Mouse (Mus musculus) adrenal gland, postnatal 10 days (tissue): ENCODE data around the gene 1700074P13Rik. TPM values are rescaled to one million over a fixed set of nuclear protein-coding genes. Genes with fewer than 3 reads are reported as not detected.
"Not testable (repeated sequence)": the region's sequence is repeated elsewhere in the genome, so short reads cannot be mapped to it uniquely, and the experiment has no call there.

Experiments
- DNase-seq: peaks from one replicate; pipeline ENCODE4 v3.0.0; 2021; ENCODE audit warnings: mixed read lengths
- long read RNA-seq, 2 experiments: library from polyadenylated mRNA; stranded (forward); transcript quantifications; one replicate each; pipeline ENCODE4 v2.0.0; 2021
- total RNA-seq, 2 experiments: library from RNA; stranded (reverse); gene quantifications; 2 replicates each; pipeline ENCODE4 v1.2.3; 2021

1700074P13Rik gene
- total RNA-seq = not detected
- long read RNA-seq, experiment 1 = 0 reads
- long read RNA-seq, experiment 2 = 0 reads

DNA sequence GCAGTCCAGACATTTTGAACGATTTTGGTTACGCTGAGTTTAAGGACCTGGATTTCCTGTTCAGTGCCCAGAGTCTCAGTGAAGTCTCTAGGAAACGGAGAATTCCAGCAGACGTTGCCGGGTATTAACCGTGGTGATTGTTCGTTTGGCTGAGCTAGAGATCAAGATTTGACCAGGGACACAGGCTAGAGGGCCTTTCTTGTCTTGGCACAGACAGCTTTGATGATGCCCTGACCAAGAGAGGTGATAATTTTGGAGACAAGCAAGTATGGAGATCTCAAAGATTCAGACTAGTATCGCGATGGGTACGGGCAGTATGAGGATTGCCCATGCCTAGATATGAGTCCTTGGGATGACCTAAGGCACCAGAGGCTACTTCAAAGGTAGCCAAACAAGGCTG, at the start of gene 1700074P13Rik:
TSS of gene 1700074P13Rik (minus strand) at position 101 of the 400 bp plus-strand sequence.
- no peak for DNase-seq

DNA sequence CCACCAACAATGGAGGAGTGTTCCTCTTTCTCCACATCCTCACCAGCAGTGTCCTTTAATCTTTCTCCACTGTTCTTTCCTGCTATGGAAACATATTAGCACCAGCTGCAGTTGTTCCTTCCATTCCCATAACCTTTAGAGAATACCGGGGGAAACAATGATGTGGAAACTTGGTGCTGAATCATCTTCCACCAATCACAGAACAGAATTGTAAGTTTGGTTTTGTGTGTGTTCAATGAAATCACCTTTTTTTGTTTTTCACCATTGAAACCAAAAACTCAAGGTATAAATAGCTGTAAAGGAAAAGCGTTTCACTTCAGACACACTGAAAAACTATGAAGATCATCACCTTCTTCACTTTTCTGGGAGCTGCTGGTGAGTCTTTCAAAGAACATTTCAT, 24.1 kb upstream of the 1700074P13Rik start, which contains the start of gene 1810009J06Rik:
TSS of gene 1810009J06Rik (plus strand) at position 301 of the 400 bp plus-strand sequence.
- not testable (repeated sequence) for DNase-seq

DNA sequence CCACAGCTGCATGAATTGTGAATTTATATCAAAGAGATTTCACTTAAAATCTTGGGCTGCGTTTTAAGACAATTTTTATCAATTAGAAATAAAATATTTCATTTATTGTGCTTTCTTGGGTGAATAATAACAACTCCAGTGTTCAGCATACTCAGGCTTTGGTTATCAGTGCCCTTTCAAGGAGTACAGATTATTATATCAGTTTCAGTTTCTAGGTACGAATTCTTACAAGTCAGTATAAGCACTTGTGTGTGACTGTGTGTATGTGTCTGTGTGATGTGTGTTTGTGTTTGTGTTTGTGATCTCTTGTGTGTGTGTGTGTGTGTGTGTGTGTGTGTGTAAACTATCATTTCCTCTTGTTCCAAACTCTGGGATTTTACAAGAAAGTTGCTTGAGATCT, 13.4 kb upstream of the 1700074P13Rik start:
- no peak for DNase-seq

DNA sequence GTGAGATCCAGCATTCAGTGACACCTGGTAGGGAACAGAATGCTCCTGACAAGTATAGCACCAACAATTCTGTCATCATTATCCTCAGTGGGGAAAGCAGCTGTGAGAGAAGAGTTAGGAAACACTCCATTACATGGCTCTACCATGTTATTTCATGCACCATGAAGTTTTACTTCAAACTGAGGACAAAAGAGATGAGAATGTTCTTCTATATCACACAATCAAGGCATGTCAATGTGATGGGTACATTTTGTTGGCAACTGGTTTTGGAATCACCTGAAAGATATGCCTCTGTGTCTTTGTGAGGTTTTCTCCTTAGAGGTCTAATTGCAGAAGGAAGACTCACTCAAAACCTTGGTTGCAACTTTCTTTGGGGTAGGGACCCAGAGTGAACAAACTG, 11.4 kb upstream of the 1700074P13Rik start, which contains the start of gene Gm4744:
TSS of gene Gm4744 (minus strand) at position 101 of the 400 bp plus-strand sequence.
- DNase-seq = no peak

DNA sequence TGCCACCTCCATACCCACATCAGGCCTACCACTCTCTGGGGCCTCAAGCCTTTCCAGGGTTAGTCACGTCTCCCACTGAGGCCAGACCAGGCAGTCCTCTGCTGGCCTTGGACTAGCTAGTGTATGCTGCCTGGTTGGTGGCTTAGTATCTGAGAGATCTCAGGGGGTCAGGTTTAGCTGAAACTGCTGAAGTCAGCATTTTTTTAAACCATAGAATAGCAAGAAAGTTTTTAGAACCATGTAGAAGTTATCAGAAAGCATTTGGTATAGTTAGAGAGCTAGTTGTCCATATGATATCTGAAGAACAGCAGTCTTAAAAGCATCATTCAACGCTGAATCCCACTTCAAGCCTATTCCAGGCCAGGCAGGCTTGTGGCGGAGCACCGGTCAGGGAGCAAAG, 20.4 kb downstream of the 1700074P13Rik start:
- DNase-seq = no peak

DNA sequence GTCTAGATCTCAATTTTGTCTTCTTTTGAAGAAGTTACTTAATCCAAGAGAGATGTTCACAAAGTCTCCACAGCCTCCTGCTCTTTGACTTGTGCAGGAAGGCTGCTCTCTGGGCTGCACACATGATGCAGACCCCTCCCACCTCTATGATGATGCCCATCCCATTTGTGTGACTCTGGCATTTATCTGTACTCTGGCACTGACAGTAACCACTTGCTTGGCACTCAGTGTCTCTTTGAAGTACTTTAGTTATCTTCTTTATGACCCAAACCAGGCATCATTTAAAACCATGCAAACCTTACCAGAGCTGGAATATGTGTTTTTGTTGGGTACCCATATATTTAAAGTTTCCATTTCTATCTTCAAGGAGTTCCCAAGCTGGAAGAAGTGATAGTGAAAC, 40.1 kb downstream of the 1700074P13Rik start, which contains the start of gene Prss58:
TSS of gene Prss58 (minus strand) at position 101 of the 400 bp plus-strand sequence.
- no peak for DNase-seq

DNA sequence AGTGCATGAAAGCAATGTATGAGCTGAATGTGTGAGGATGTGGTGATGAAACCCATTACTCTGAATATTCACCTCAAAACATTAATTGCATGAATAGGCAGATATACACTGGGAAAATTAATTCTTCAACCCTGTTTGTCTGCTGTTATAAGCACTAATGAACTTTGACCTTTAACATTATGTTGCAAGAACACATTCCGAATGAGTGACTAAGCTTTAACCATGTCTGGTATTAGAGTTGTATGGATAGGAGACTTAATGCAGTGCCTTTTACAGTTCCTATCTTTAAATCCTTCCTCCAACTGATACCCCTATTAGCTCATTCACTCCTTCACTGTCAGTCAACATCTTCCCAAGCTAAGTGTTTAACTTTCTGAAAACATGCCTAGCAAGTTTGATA, 45.6 kb downstream of the 1700074P13Rik start:
- no peak for DNase-seq

DNA sequence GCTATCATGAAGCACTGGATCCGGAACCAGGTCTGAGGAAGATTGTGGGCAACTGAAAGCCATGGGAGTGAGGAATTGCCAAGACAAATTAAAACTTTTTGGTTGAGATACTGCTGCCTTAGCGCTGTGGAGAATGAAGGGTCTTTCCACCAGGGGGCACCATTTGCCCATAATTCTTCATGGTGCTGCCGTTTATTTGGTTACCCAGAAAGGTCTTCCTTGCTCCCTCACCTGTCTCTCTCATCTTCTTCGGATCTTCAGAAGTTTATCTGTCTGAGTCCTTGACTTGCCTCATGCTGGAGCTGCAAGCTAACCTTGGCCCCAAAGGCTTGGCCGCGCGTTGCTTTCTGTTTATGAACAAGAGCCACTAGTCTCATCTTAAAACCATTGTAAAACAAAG, 46.8 kb downstream of the 1700074P13Rik start:
- peak; percentile 63 for DNase-seq

DNA sequence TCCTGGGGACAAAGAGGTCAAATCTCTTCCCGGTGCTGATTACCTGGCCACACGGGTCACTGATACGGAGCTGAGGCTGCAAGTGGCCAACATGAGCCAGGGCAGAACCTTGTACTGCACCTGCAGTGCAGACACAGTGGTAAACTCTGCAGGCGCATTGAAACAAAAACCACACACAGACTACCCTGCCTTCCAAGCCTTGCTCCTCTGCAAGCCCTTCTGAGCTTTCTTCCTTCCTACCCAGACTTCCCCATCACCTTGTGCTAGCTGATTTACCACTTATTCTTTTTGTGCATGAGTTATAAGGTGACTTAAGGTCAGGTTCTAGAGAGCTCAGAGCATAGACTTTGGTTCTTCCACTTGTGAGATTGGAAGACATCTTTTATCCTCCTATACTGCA, 48.6 kb downstream of the 1700074P13Rik start:
- no peak for DNase-seq

DNA sequence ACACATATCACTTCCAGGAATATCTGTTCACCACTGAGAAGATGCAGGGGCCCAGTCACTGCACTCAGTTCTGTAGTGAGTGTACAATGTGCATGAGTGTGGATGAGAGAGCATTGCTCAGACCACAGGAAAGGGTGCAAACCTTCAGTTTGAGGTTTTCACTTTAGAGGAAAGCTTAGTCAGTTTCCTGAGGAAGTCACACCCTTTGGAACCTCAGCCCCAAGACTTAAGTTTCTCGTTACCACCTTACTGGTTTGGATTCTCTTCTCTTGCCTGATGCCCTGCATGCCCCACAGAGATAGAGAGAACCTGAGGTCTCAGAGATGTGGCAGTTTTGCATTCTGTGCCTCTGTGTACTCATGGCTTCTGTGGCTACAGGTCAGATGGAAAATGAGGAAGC, 49.4 kb downstream of the 1700074P13Rik start:
- DNase-seq = no peak

DNA sequence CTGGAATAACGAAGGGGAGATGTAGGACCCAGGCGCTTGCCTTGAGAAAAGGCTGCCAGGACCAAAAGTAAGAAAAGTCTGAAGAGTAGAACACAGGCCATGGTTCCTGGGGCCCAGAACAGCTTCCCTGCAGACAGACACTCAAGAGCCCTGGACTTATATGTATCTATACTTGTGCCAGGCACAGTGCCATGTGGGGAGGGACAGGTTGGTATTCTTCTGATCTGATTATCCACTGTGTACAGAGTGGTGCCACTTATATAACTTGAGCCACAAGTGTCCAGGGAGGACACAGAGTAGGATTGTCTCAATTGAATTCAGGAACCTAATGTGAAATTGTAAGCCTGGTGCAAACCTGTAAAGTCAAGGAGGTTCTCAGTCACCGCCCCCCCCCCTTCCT, 53.0 kb downstream of the 1700074P13Rik start, which contains the start of gene Moxd2:
TSS of gene Moxd2 (minus strand) at position 101 of the 400 bp plus-strand sequence.
- DNase-seq = no peak

Other genes with a start within 250 kb of the 1700074P13Rik start
- gene Moxd2, start 53.1 kb downstream of the 1700074P13Rik start, total RNA-seq = not detected
- not detected for gene Prss58, start 40.2 kb downstream of the 1700074P13Rik start, total RNA-seq
- gene Gm4744, start 11.3 kb upstream of the 1700074P13Rik start, total RNA-seq = not detected
- not detected for gene 1810009J06Rik, start 24.2 kb upstream of the 1700074P13Rik start, total RNA-seq
- gene Gm2663, start 58.9 kb upstream of the 1700074P13Rik start, total RNA-seq = not detected
- gene 2210010C04Rik, start 95.0 kb upstream of the 1700074P13Rik start, total RNA-seq = not detected